Mouse (Mus musculus) erythroblast, embryonic 14.5 days (primary cell): ENCODE results near the gene Pard6b.

Experiments
- GATA1 ChIP-seq: IDR thresholded peaks from 2 replicates; pipeline ENCODE4 v1.6.1; 2012; ENCODE audit warnings: low read length, inconsistent platforms, mixed read lengths
- TAL1 ChIP-seq: IDR thresholded peaks from 3 replicates; pipeline ENCODE4 v1.6.1; 2012; ENCODE audit warnings: low read length, inconsistent platforms, mixed read lengths

- no peak for TF ChIP-seq GATA1
- no peak for TF ChIP-seq TAL1
These were observed 35.0 kb downstream of the Pard6b start for GRCm38 (mm10) chr2:168115826-168116225.
